ENCODE assay signal across 8 mouse cellular contexts in the genomic region with DNA sequence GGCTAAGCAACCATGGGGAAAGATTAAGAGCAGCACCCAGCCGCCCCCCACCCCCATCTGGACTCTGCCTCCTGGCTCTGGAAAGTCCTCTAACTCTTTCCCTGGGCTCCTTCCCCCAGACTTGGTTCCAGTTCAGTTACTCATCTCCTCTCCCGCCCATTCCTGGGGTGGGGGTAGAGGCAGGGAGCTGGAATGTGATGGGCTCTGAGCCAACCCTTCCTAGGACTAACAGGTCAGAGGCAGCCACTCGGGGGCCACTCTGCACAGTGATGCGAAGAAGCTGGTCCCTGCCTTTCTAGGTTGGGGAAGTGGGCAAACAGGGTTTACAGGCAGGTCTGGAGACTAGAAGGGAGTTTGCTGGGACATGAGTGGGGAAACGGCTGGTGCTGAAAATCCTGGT. TPM values are rescaled to one million over a fixed set of nuclear protein-coding genes. Genes with fewer than 3 reads are reported as not detected.
DNase-seq lines count a peak whose midpoint lies in the region; ATAC-seq and TF ChIP-seq lines count a peak whose summit lies in the region.

No protein-coding gene starts in this region.

- TF ChIP-seq CTCF in spleen, adult 2 months (IDR thresholded peaks at IDR 0.05; ENCODE audit: extremely low read depth, insufficient read depth, insufficient read length, insufficient replicate concordance) = no peak
- TF ChIP-seq CTCF in left cerebral cortex, adult 2 months (IDR thresholded peaks at IDR 0.05) = no peak

- H3K36me3 ChIP-seq in spleen, adult 2 months (ENCODE audit: control insufficient read depth, insufficient read depth, low read length) = no peaks in the 10 kb centered on the region
- H3K36me3 ChIP-seq in kidney, embryonic 15.5 days = no peaks in the 10 kb centered on the region

- H3K27ac ChIP-seq in spleen, adult 2 months (ENCODE audit: insufficient read depth, low read length) = peak overlapping the region; percentile 37; the same call in 1 of the 2 replicates
- peak overlapping the region; percentile 98 for H3K27ac ChIP-seq in kidney, embryonic 15.5 days
- no peak overlapping the region for H3K27ac ChIP-seq in left cerebral cortex, adult 2 months

- 72% methylated on average over 5 of the region's 5 CpGs for WGBS in spleen, adult 2 months
- WGBS in kidney, embryonic 15.5 days = 4% methylated on average over 5 of the region's 5 CpGs

- DNase-seq in spleen, adult 2 months (ENCODE audit: low read depth in 1 of 2, low spot score in 2 of 2) = no peak
- no peak for DNase-seq in spleen, postnatal 10 days (ENCODE audit: low spot score in 2 of 2)
- DNase-seq in heart, adult 11 months = peak; percentile 99
- DNase-seq in lung, postnatal 10 days = peak; percentile 94
- DNase-seq in spleen, adult 12 weeks (ENCODE audit: low spot score) = no peak
- DNase-seq in left cerebral cortex, adult 2 months (ENCODE audit: extremely low spot score in 1 of 2, low spot score in 2 of 2) = no peak
- DNase-seq in spleen, postnatal 14 days (ENCODE audit: low spot score in 2 of 2) = no peak

- no peaks in the 10 kb centered on the region for H3K27me3 ChIP-seq in spleen, adult 2 months (ENCODE audit: control insufficient read depth, insufficient read depth, low read length)
- H3K27me3 ChIP-seq in kidney, embryonic 15.5 days = peaks cover 12% of the 10 kb centered on the region; the same call in 1 of the 2 replicates

- no peak for TF ChIP-seq POLR2A in spleen, adult 2 months (IDR thresholded peaks at IDR 0.05; ENCODE audit: low read depth, low read length)

- peak overlapping the region; percentile 47 for H3K4me2 ChIP-seq in kidney, embryonic 15.5 days

- 0 out of 2 replicates have a peak overlapping the region, but pooled peaks have one; percentile 21 for H3K9ac ChIP-seq in kidney, embryonic 15.5 days

- H3K4me1 ChIP-seq in spleen, adult 2 months (ENCODE audit: control insufficient read depth, insufficient read depth, insufficient read length) = no peaks in the 10 kb centered on the region
- peaks cover 80% of the 10 kb centered on the region for H3K4me1 ChIP-seq in kidney, embryonic 15.5 days

- intact Hi-C loops in left cerebral cortex, adult 2 months (cut with DNase I) = no loop called here

- H3K4me3 ChIP-seq in spleen, adult 2 months (ENCODE audit: extremely low read depth, insufficient read depth, insufficient read length) = no peak overlapping the region
- H3K4me3 ChIP-seq in kidney, embryonic 15.5 days (replicated peaks) = no peak overlapping the region
- no peak overlapping the region for H3K4me3 ChIP-seq in left cerebral cortex, adult 2 months

- peak; percentile 94 for ATAC-seq in kidney, embryonic 15.5 days (replicated peaks; ENCODE audit: low FRiP score)

- H3K9me3 ChIP-seq in kidney, embryonic 15.5 days (replicated peaks) = no peaks in the 10 kb centered on the region

RNA-seq across cellular contexts. Expression of a gene that starts 5.2 kb away (rescaled TPM):
- 94.0 and 117 TPM in 2 replicates for polyA plus RNA-seq in spleen, adult 2 months (2012; rRNA removed)
- 57.5 and 58.8 TPM in 2 replicates for polyA plus RNA-seq in kidney, embryonic 15.5 days (2015; fragmentation: Nextera tagmentation; extraction: Ambion mirVana)
- total RNA-seq in left cerebral cortex, adult 2 months (2021) = 100 to 1,000 TPM; 157 to 161 TPM

RNA-seq across cellular contexts. Expression of a gene that starts 5.3 kb away (rescaled TPM):
- polyA plus RNA-seq in spleen, adult 2 months (2012; rRNA removed) = 28.8 and 33.6 TPM in 2 replicates
- polyA plus RNA-seq in kidney, embryonic 15.5 days (2015; fragmentation: Nextera tagmentation; extraction: Ambion mirVana) = 23.0 and 29.7 TPM in 2 replicates
- total RNA-seq in left cerebral cortex, adult 2 months (2021) = 10 to 100 TPM; 46.5 to 50.4 TPM

RNA-seq across cellular contexts. Expression of a gene that starts 42.0 kb away (rescaled TPM):
- polyA plus RNA-seq in spleen, adult 2 months (2012; rRNA removed) = 3.0 and 4.1 TPM in 2 replicates
- polyA plus RNA-seq in kidney, embryonic 15.5 days (2015; fragmentation: Nextera tagmentation; extraction: Ambion mirVana) = 0.36 and 0.85 TPM in 2 replicates
- 1 to 10 TPM; 2.8 to 4.7 TPM for total RNA-seq in left cerebral cortex, adult 2 months (2021)

Comparison
In these comparisons a context has a peak if more than half of its experiments do, and no peak if none do; other contexts are left out.
1. DNase-seq: peak in heart, adult 11 months (single experiment) and lung, postnatal 10 days (single experiment); none in spleen, adult 2 months (0 of 2), spleen, postnatal 10 days (0 of 2), spleen, adult 12 weeks (single experiment), left cerebral cortex, adult 2 months (0 of 2) and spleen, postnatal 14 days (0 of 2).